In the genomic region with DNA sequence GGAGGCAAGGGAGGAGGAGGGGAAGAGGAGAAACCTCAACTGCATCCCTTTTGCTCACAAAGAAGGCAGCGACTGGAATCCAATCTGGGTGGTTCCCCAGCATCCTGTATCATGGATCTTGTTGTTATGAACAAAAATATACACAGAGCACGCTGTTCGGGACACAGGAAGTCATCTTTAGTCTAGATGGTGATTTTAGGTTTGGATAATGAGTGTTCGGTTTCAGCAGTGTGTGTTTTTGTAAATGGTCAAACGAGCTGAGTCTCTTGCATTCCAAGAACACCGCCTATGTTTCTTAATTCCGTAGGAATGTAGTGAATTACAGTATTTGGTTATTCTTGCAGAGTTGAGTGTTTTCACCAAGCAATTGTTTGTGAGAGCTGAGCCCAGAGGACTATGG, we compare ENCODE assay signal across 24 mouse cellular contexts. TPM values are rescaled to one million over a fixed set of nuclear protein-coding genes. Genes with fewer than 3 reads are reported as not detected.
DNase-seq lines count a peak whose midpoint lies in the region; ATAC-seq and TF ChIP-seq lines count a peak whose summit lies in the region.
"Had no signal": no experiment of that assay in that cellular context is flagged by ENCODE, and none has a peak within 500 bp of the region (broad histone marks: within the 10 kb centered on the region; RNA-seq: fewer than 3 reads in every experiment).

No protein-coding gene starts in this region.

- no peaks in the 10 kb centered on the region for H3K27me3 ChIP-seq in lung, embryonic 14.5 days (ENCODE audit: insufficient read depth, low read length)
- H3K27me3 ChIP-seq in embryonic facial prominence, embryonic 13.5 days: no peaks in the 10 kb centered on the region
- no peaks in the 10 kb centered on the region for H3K27me3 ChIP-seq in stomach, postnatal 0 days (ENCODE audit: control insufficient read depth, insufficient read depth, low read length)
- H3K27me3 ChIP-seq in intestine, embryonic 15.5 days (replicated peaks): no peaks in the 10 kb centered on the region
- H3K27me3 ChIP-seq: forebrain, embryonic 13.5 days; heart, embryonic 13.5 days; hindbrain, embryonic 12.5 days had no signal

- H3K36me3 ChIP-seq in lung, embryonic 14.5 days (ENCODE audit: insufficient read depth): no peaks in the 10 kb centered on the region
- no peaks in the 10 kb centered on the region for H3K36me3 ChIP-seq in embryonic facial prominence, embryonic 13.5 days
- H3K36me3 ChIP-seq in stomach, postnatal 0 days (ENCODE audit: control insufficient read depth, insufficient read depth, low read length): no peaks in the 10 kb centered on the region
- H3K36me3 ChIP-seq in intestine, embryonic 15.5 days: no peaks in the 10 kb centered on the region
- H3K36me3 ChIP-seq: heart, embryonic 13.5 days; hindbrain, embryonic 12.5 days had no signal

- DNase-seq in lung, embryonic 14.5 days: peak; percentile 26
- no peak for DNase-seq in lung, postnatal 10 days
- peak; percentile 22 for DNase-seq in fibroblast of lung, adult 2 months (ENCODE audit: low read depth)
- DNase-seq in stomach, postnatal 0 days (ENCODE audit: low spot score): no peak
- no peak for DNase-seq in right cerebral cortex, postnatal 4 days
- DNase-seq in cerebellum, postnatal 4 days (ENCODE audit: low spot score in 2 of 2): no peak
- DNase-seq: adrenal gland, adult 2 months; adrenal gland, postnatal 25 days; cerebellum, adult 18-20 months; embryo, embryonic 11 days; forebrain, postnatal 0 days; gastrocnemius, adult 2 months; gastrocnemius, postnatal 25 days; heart, postnatal 4 days had no signal

- H3K27ac ChIP-seq in lung, embryonic 14.5 days (ENCODE audit: low read depth): no peak overlapping the region
- H3K27ac ChIP-seq in embryonic facial prominence, embryonic 13.5 days: peak overlapping the region; percentile 72
- H3K27ac ChIP-seq in stomach, postnatal 0 days (replicated peaks): peak overlapping the region; percentile 45
- H3K27ac ChIP-seq in intestine, embryonic 15.5 days: no peak overlapping the region
- H3K27ac ChIP-seq: forebrain, embryonic 13.5 days; gastrocnemius, adult 2 months; heart, embryonic 13.5 days; hindbrain, embryonic 12.5 days had no signal

- H3K4me1 ChIP-seq in lung, embryonic 14.5 days (ENCODE audit: insufficient read depth): peaks cover 3% of the 10 kb centered on the region; the same call in 1 of the 2 replicates
- peaks cover 30% of the 10 kb centered on the region for H3K4me1 ChIP-seq in embryonic facial prominence, embryonic 13.5 days
- no peaks in the 10 kb centered on the region for H3K4me1 ChIP-seq in stomach, postnatal 0 days (replicated peaks; ENCODE audit: control insufficient read depth, insufficient read depth)
- no peaks in the 10 kb centered on the region for H3K4me1 ChIP-seq in intestine, embryonic 15.5 days (replicated peaks)
- H3K4me1 ChIP-seq: forebrain, embryonic 13.5 days; hindbrain, embryonic 12.5 days had no signal

- no peak overlapping the region for H3K4me2 ChIP-seq in lung, embryonic 14.5 days
- no peak overlapping the region for H3K4me2 ChIP-seq in embryonic facial prominence, embryonic 13.5 days
- H3K4me2 ChIP-seq in stomach, postnatal 0 days (replicated peaks; ENCODE audit: low read depth): no peak overlapping the region
- H3K4me2 ChIP-seq in intestine, embryonic 15.5 days (replicated peaks): no peak overlapping the region
- H3K4me2 ChIP-seq: forebrain, embryonic 13.5 days; heart, embryonic 13.5 days; hindbrain, embryonic 12.5 days had no signal

- WGBS in lung, embryonic 14.5 days: 25% methylated on average over 7 of the region's 7 CpGs
- 37% methylated on average over 7 of the region's 7 CpGs for WGBS in embryonic facial prominence, embryonic 13.5 days
- 30% methylated on average over 7 of the region's 7 CpGs for WGBS in stomach, postnatal 0 days
- WGBS in intestine, embryonic 15.5 days: 41% methylated on average over 7 of the region's 7 CpGs

- TF ChIP-seq EP300 in stomach, postnatal 0 days (optimal IDR thresholded peaks at IDR 0.05): no peak

- no peak overlapping the region for H3K9ac ChIP-seq in lung, embryonic 14.5 days
- no peak overlapping the region for H3K9ac ChIP-seq in embryonic facial prominence, embryonic 13.5 days
- H3K9ac ChIP-seq in stomach, postnatal 0 days (ENCODE audit: low read length): no peak overlapping the region
- H3K9ac ChIP-seq in intestine, embryonic 15.5 days: no peak overlapping the region
- H3K9ac ChIP-seq: forebrain, embryonic 13.5 days; forebrain, postnatal 0 days; heart, embryonic 13.5 days; hindbrain, embryonic 12.5 days had no signal

- H3K4me3 ChIP-seq in lung, embryonic 14.5 days (ENCODE audit: low read depth, low read length): no peak overlapping the region
- no peak overlapping the region for H3K4me3 ChIP-seq in embryonic facial prominence, embryonic 13.5 days
- H3K4me3 ChIP-seq in stomach, postnatal 0 days (ENCODE audit: low read depth, low read length): no peak overlapping the region
- no peak overlapping the region for H3K4me3 ChIP-seq in intestine, embryonic 15.5 days (replicated peaks)
- H3K4me3 ChIP-seq: forebrain, embryonic 13.5 days; gastrocnemius, adult 2 months; heart, embryonic 13.5 days; hindbrain, embryonic 12.5 days had no signal

- ATAC-seq in lung, embryonic 14.5 days (ENCODE audit: insufficient read depth): no peak
- no peak for ATAC-seq in embryonic facial prominence, embryonic 13.5 days (ENCODE audit: insufficient number of reproducible peaks, insufficient read depth, low FRiP score, low TSS enrichment, low read depth)
- no peak; the same call in 1 of the 2 replicates for ATAC-seq in stomach, postnatal 0 days (ENCODE audit: low FRiP score, low TSS enrichment)
- ATAC-seq in intestine, embryonic 15.5 days: no peak
- ATAC-seq: activated CD4-positive, CD25-positive, alpha-beta regulatory T cell, adult 4 months; forebrain, embryonic 13.5 days; forebrain, postnatal 0 days; hindbrain, embryonic 16.5 days; inflammation-experienced regulatory T-cells, adult 6 months had no signal

- no peaks in the 10 kb centered on the region for H3K9me3 ChIP-seq in lung, embryonic 14.5 days (ENCODE audit: low read depth, low read length)
- no peaks in the 10 kb centered on the region for H3K9me3 ChIP-seq in embryonic facial prominence, embryonic 13.5 days
- no peaks in the 10 kb centered on the region for H3K9me3 ChIP-seq in stomach, postnatal 0 days (ENCODE audit: control insufficient read depth, low read length)
- no peaks in the 10 kb centered on the region for H3K9me3 ChIP-seq in intestine, embryonic 15.5 days
- H3K9me3 ChIP-seq: forebrain, embryonic 13.5 days; heart, embryonic 13.5 days; hindbrain, embryonic 12.5 days had no signal

- TF ChIP-seq CTCF in lung, embryonic 14.5 days (IDR thresholded peaks at IDR 0.05; ENCODE audit: low read depth): no peak
- no peak for TF ChIP-seq CTCF in stomach, postnatal 0 days (IDR thresholded peaks at IDR 0.05; ENCODE audit: low read depth)

RNA-seq across cellular contexts. Expression of gene Cd2, which starts 33.1 kb away (rescaled TPM):
- 0.42 TPM in 1 of 2 replicates, not detected in the other for polyA plus RNA-seq in lung, embryonic 14.5 days (2014; fragmentation: Nextera tagmentation; extraction: Ambion mirVana)
- polyA plus RNA-seq in embryonic facial prominence, embryonic 13.5 days (2015; fragmentation: Nextera tagmentation; extraction: Ambion mirVana): not detected in 2 replicates
- polyA plus RNA-seq in stomach, postnatal 0 days (2015; fragmentation: Nextera tagmentation; extraction: Ambion mirVana): 0.17 TPM in 1 of 2 replicates, not detected in the other
- polyA plus RNA-seq in intestine, embryonic 15.5 days (2015; fragmentation: Nextera tagmentation; extraction: Ambion mirVana): 0.20 and 0.34 TPM in 2 replicates
- polyA plus RNA-seq: C2C12; forebrain, embryonic 13.5 days; heart, embryonic 13.5 days; heart, postnatal 0 days; hindbrain, embryonic 12.5 days had no signal

RNA-seq across cellular contexts. Expression of gene Igsf3, which starts 56.0 kb away (rescaled TPM):
- 23.4 and 24.1 TPM in 2 replicates for polyA plus RNA-seq in lung, embryonic 14.5 days (2014; fragmentation: Nextera tagmentation; extraction: Ambion mirVana)
- polyA plus RNA-seq in embryonic facial prominence, embryonic 13.5 days (2015; fragmentation: Nextera tagmentation; extraction: Ambion mirVana): 95.5 and 104 TPM in 2 replicates
- polyA plus RNA-seq in stomach, postnatal 0 days (2015; fragmentation: Nextera tagmentation; extraction: Ambion mirVana): 12.4 and 13.6 TPM in 2 replicates
- polyA plus RNA-seq in intestine, embryonic 15.5 days (2015; fragmentation: Nextera tagmentation; extraction: Ambion mirVana): 21.3 and 22.4 TPM in 2 replicates

Comparison
In these comparisons a context has a peak if more than half of its experiments do, and no peak if none do; other contexts are left out.
1. DNase-seq: peak in lung, embryonic 14.5 days (single experiment) and fibroblast of lung, adult 2 months (single experiment); none in lung, postnatal 10 days (single experiment), stomach, postnatal 0 days (single experiment), right cerebral cortex, postnatal 4 days (single experiment) and cerebellum, postnatal 4 days (0 of 2).
2. H3K27ac ChIP-seq: peak in embryonic facial prominence, embryonic 13.5 days (single experiment) and stomach, postnatal 0 days (single experiment); none in lung, embryonic 14.5 days (single experiment) and intestine, embryonic 15.5 days (single experiment).